Mouse (Mus musculus) midbrain, postnatal 0 days (tissue): Measurements from ENCODE around the gene Abca13. TPM values are rescaled to one million over a fixed set of nuclear protein-coding genes. Genes with fewer than 3 reads are reported as not detected.
"Not testable (repeated sequence)": the region's sequence is repeated elsewhere in the genome, so short reads cannot be mapped to it uniquely, and the experiment has no call there.

Experiments
- ATAC-seq: fragments of 200-750 bp; cut with Nextera tagmentation; 2 replicates; pipeline ENCODE4 v1.8.0; 2017; ENCODE audit warnings: moderate number of reproducible peaks, mild to moderate bottlenecking, moderate TSS enrichment, moderate library complexity; ENCODE audit not compliant: low FRiP score
- DNase-seq: peaks from one replicate; pipeline ENCODE4 v3.0.0-alpha.2; 2015; ENCODE audit warnings: low spot score
- H3K27ac ChIP-seq: fragments of 300-500 bp; sonication (generic); 2 replicates; pipeline ENCODE4 v1.5.1; 2014; ENCODE audit warnings: low read depth, mild to moderate bottlenecking, low read length, mixed read lengths
- H3K27me3 ChIP-seq: fragments of 300-500 bp; sonication (generic); 2 replicates; pipeline ENCODE4 v1.6.1; 2014; ENCODE audit warnings: low read length, control low read depth, mixed read lengths; ENCODE audit not compliant: insufficient read depth
- H3K36me3 ChIP-seq: fragments of 300-500 bp; sonication (generic); 2 replicates; pipeline ENCODE4 v1.6.1; 2014; ENCODE audit warnings: low read length, control low read depth, mixed read lengths; ENCODE audit not compliant: insufficient read depth
- H3K4me1 ChIP-seq: fragments of 300-500 bp; sonication (generic); 2 replicates; pipeline ENCODE4 v1.6.1; 2014; ENCODE audit warnings: mild to moderate bottlenecking, control low read depth, antibody characterized with exemption, low read length, mixed read lengths; ENCODE audit not compliant: insufficient read depth
- H3K4me2 ChIP-seq: fragments of 300-500 bp; sonication (generic); 2 replicates; pipeline ENCODE4 v1.6.1; 2014; ENCODE audit warnings: low read depth, mild to moderate bottlenecking, low read length, mixed read lengths; ENCODE audit not compliant: poor library complexity, severe bottlenecking
- H3K4me3 ChIP-seq: fragments of 300-500 bp; sonication (generic); 2 replicates; pipeline ENCODE4 v1.5.1; 2014; ENCODE audit warnings: low read depth, mild to moderate bottlenecking, low read length, moderate library complexity
- H3K9ac ChIP-seq: fragments of 300-500 bp; sonication (generic); replicated peaks from 2 replicates; pipeline ENCODE4 v1.6.1; 2014; ENCODE audit warnings: mild to moderate bottlenecking, low read length, moderate library complexity, mixed read lengths; ENCODE audit not compliant: poor library complexity, severe bottlenecking
- H3K9me3 ChIP-seq: fragments of 300-500 bp; sonication (generic); 2 replicates; pipeline ENCODE4 v1.6.1; 2016; ENCODE audit warnings: low read length, control low read depth
- CTCF ChIP-seq: IDR thresholded peaks from 2 replicates; pipeline ENCODE4 v1.5.1; 2016; ENCODE audit warnings: antibody characterized with exemption, mild to moderate bottlenecking
- WGBS: fragments of 180-500 bp; shearing (Covaris S2); extraction: QIAGEN DNeasy Blood & Tissue Kit; methylation state at CpG from one replicate; pipeline ENCODE4 v1.1.7; 2014; 5-methylcytosine and 5-hydroxymethylcytosine counted together
- polyA plus RNA-seq: library from polyadenylated mRNA; unstranded; fragments of >200 nt; fragmentation: Nextera tagmentation; extraction: Ambion mirVana; gene quantifications from 2 replicates; pipeline ENCODE4 v1.2.1, GENCODE M21; 2015
- total RNA-seq: library from RNA; depleted of rRNA; stranded (reverse); fragments of >200 nt; gene quantifications from 2 replicates; pipeline ENCODE4 v1.2.3, GENCODE M21; 2014

Gene Abca13
- total and polyA plus RNA-seq, 2 experiments from 2014 or later: 0.01 to 0.05 TPM

- TF ChIP-seq CTCF: no peak
- WGBS: 74% methylated on average over 3 of the region's 3 CpGs
These were observed 31.8 kb upstream of the Abca13 start for GRCm38 (mm10) chr11:9159953-9160352.

DNA sequence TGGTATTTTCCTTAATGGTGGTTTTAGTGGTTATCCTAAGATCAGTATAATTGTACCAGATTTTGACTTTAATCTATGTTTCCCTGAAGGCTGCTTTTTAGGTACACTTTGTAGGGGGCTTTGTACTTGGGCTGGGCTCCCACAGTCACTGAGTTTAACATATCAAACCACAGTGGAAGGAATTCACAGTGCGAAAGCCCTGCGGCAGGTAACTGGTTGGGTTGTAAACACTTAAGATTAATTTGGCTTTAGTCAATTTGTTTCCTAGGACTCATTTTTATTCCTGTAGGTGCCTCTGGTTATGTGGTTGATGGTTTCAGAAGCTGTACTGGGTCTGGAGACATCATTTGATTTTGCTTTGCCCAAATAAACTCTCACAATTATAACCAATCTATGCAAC, 24.4 kb upstream of the Abca13 start:
- Histone ChIP-seq H3K27me3 (no peaks in the 10 kb centered on the region), H3K4me3 (no peak overlapping the region), H3K4me2 (no peak overlapping the region), H3K36me3 (no peaks in the 10 kb centered on the region), H3K4me1 (no peaks in the 10 kb centered on the region), H3K27ac (no peak overlapping the region), H3K9me3 (no peaks in the 10 kb centered on the region), H3K9ac (no peak overlapping the region)
- no peak for ATAC-seq
- WGBS: 93% methylated on average over 2 of the region's 2 CpGs
- no peak for TF ChIP-seq CTCF
- no peak for DNase-seq

More at GRCm38 (mm10) chr11:9159953-9160352, 31.8 kb upstream of the Abca13 start:
- DNase-seq: no peak
- H3K36me3 ChIP-seq: no peaks in the 10 kb centered on the region
- no peaks in the 10 kb centered on the region for H3K4me1 ChIP-seq
- no peak for ATAC-seq
- no peaks in the 10 kb centered on the region for H3K27me3 ChIP-seq
- H3K27ac ChIP-seq: no peak overlapping the region
- H3K4me2 ChIP-seq: no peak overlapping the region
- H3K9me3 ChIP-seq: no peaks in the 10 kb centered on the region
- no peak overlapping the region for H3K4me3 ChIP-seq
- no peak overlapping the region for H3K9ac ChIP-seq

DNA sequence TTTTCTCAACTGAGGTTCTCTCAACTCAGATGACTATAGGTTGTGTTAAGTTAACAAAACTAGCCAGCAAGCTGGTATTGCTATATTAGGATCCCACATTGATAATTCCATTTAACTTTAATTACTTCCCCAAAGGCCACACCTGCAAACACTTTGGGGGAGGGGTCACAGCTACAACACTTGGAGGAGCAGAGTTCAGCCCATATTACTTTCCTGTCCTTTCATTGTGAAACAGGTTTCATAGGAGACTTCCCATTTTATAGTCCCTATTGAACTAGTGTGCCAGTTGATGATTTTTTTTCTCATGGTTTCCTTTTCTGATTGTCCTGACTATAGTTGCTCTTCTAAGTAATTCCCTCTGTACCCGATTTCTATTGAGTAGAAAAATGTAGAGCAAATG, 10.3 kb upstream of the Abca13 start:
- H3K36me3 ChIP-seq: no peaks in the 10 kb centered on the region

DNA sequence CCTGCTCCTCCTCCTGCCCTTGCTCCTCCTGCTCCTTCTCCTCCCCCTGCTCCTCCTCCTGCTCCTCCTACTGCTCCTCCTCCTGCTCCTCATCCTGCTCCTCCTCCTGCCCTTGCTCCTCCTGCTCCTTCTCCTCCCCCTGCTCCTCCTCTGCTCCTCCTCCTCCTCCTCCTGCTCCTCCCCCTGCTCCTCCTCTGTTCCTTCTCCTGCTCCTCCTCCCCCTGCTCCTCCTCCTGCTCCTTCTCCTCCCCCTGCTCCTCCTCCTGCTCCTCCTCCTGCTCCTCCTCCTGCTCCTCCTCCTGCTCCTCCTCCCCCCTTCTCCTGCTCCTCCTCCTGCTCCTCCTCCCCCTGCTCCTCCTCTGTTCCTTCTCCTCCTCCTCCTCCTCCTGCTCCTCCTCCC, 2.3 kb upstream of the Abca13 start:
- not testable (repeated sequence) for H3K4me1 ChIP-seq, H3K27me3 ChIP-seq, H3K9me3 ChIP-seq, H3K4me2 ChIP-seq, H3K36me3 ChIP-seq, DNase-seq, H3K4me3 ChIP-seq, ATAC-seq, H3K27ac ChIP-seq, H3K9ac ChIP-seq

More for the DNA sequence above, 10.3 kb upstream of the Abca13 start:
- no peak overlapping the region for H3K4me2 ChIP-seq
- no peak overlapping the region for H3K4me3 ChIP-seq
- no peak overlapping the region for H3K27ac ChIP-seq
- H3K4me1 ChIP-seq: no peaks in the 10 kb centered on the region
- DNase-seq (no peak), ATAC-seq (no peak)
- H3K9me3 ChIP-seq: no peaks in the 10 kb centered on the region
- no peak overlapping the region for H3K9ac ChIP-seq
- H3K27me3 ChIP-seq: no peaks in the 10 kb centered on the region
- TF ChIP-seq CTCF: no peak
- WGBS: 91% methylated on average over 1 of the region's 1 CpGs

- H3K9ac ChIP-seq: no peak overlapping the region
- H3K4me1 ChIP-seq: no peaks in the 10 kb centered on the region
- H3K4me2 ChIP-seq: no peak overlapping the region
- DNase-seq: no peak
- no peak for ATAC-seq
- H3K9me3 ChIP-seq: no peaks in the 10 kb centered on the region
- 40% methylated on average over 11 of the region's 11 CpGs for WGBS
- no peaks in the 10 kb centered on the region for H3K36me3 ChIP-seq
- H3K4me3 ChIP-seq: no peak overlapping the region
- no peak for TF ChIP-seq CTCF
- no peak overlapping the region for H3K27ac ChIP-seq
- no peaks in the 10 kb centered on the region for H3K27me3 ChIP-seq
These were observed 779 bp upstream of the Abca13 start for GRCm38 (mm10) chr11:9190772-9191554.

- DNase-seq (no peak), ATAC-seq (no peak)
- H3K27ac ChIP-seq: no peak overlapping the region
- H3K4me3 ChIP-seq: no peak overlapping the region
- no peak overlapping the region for H3K9ac ChIP-seq
- no peak for TF ChIP-seq CTCF
- H3K4me1 ChIP-seq: no peaks in the 10 kb centered on the region
- H3K27me3 ChIP-seq: no peaks in the 10 kb centered on the region
- whole genome bisulfite sequencing: 93% methylated on average over 3 of the region's 3 CpGs
- H3K9me3 ChIP-seq: no peaks in the 10 kb centered on the region
- H3K36me3 ChIP-seq: no peaks in the 10 kb centered on the region
- no peak overlapping the region for H3K4me2 ChIP-seq
These were observed 3.1 kb downstream of the Abca13 start for GRCm38 (mm10) chr11:9194861-9195260.
